Mouse (Mus musculus) cerebellum, adult 18-20 months (tissue): ENCODE results near the gene Plgrkt.

Experiments used
- DNase-seq, 2 experiments: peaks; one replicate each; pipeline ENCODE4 v3.0.0; 2021

Plgrkt gene

DNA sequence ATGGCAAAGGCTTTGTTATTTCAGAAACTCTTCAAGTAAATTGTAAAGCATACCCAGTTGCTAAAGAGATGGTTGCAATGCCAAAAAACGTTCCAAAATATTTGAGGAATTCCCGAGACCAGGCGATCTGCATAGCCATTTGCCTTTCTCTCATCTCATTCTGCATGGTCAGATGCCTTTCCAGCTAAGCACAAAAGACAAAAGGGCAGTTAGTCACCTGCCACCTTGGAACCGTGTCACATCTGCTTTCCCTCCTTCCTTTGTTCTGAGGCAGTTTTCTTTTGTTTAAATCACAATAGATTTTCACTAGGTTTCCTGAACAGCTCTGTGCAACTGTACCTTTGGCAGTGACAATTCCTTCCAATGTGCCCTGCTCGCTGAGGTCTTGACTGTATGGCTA, 16.2 kb downstream of the Plgrkt start:
- DNase-seq, result no peak

- DNase-seq, result no peak
Measured at GRCm38 (mm10) chr19:29345636-29346035, 21.6 kb downstream of the Plgrkt start.

DNA sequence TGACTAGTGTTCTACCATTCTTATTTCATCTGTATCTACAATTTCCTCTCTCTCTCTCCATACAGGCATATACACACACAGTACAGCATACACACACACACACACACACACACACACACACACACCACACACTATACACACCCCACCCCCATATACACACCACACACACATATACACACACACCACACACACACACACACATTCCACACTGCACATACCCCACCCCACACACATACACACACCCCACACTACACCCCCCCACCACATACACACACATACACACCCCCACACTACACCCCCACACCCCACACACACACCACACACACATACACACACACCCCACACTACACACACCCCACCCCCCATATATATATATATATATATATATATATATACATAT, 22.3 kb downstream of the Plgrkt start:
- no peak for DNase-seq

DNA sequence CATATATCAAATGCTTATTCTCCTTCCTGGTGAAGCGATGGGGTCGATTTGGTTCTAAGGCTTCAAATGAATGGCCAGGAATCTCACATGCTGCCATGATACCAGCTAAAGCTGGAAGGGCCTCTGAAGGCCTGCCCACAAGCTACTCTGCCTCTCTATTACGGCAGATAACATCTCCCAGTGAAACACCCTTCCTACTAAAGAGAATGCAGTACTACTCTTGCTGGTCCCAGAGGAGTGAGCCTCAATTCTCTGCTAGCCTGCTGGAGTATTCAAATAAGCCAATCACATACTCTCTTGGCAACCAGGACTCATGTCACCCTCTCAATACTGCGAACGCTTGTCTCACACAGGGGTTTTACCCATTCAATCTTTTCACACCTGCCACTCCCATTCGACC, 24.9 kb downstream of the Plgrkt start:
- no peak for DNase-seq

DNA sequence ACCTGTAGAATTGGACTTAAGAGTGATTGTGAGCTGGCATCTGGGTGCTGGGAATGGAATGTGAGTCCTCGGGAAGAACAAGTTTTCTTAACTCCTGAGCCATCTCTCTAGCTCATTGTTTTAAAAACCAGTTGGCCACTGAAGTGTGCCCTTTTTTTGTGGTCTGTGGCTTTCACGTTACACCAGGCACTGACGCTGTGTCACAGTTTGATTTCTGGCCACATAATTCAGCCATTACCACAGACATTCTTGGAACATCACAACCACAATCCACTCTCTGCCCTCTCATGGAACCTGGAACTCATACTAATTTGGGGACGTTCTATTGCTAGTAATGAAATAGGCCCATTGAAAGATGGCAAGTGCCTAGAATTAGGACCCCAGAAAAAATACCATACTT, 26.2 kb downstream of the Plgrkt start:
- no peak for DNase-seq

GRCm38 (mm10) chr19:29336624-29337023, 30.6 kb downstream of the Plgrkt start:
- DNase-seq, result no peak

DNA sequence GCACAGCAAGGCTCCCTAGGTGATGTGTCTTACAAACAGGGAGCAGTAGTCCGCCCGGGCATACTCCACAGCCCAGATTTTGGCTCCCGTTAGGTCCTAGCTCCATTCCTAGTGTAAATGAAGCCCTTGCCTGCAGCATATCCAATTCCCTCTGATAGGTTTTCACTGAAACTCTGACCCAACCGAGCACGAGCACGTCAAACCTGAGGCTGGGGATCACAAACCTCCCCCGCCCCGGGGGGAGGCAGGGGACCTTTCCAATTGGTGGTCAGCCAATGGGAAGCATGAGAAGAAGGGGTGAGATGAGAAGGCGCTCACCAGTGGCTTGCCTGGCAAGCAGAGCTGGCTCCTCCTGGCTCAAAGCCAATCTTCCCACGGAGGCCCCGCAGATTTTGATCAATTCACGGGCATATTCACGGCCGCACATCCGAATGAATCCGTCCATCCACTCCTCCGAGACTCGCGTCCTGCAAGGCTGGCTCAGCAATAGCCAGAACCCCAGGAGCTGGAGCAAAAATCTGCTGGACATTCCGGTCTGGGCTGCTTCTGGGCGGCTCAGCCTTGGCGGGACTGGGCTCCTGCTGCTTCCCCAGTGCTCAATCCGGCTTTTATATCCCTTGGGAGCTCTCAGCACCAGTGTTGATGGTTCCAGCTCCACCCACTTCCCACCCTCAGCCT, 33.0 kb downstream of the Plgrkt start, which contains the start of gene Rln1:
Gene Rln1 (minus strand): TSS at position 603 of the 678 bp plus-strand sequence.
- DNase-seq, result peak; percentile 15 to 49

DNA sequence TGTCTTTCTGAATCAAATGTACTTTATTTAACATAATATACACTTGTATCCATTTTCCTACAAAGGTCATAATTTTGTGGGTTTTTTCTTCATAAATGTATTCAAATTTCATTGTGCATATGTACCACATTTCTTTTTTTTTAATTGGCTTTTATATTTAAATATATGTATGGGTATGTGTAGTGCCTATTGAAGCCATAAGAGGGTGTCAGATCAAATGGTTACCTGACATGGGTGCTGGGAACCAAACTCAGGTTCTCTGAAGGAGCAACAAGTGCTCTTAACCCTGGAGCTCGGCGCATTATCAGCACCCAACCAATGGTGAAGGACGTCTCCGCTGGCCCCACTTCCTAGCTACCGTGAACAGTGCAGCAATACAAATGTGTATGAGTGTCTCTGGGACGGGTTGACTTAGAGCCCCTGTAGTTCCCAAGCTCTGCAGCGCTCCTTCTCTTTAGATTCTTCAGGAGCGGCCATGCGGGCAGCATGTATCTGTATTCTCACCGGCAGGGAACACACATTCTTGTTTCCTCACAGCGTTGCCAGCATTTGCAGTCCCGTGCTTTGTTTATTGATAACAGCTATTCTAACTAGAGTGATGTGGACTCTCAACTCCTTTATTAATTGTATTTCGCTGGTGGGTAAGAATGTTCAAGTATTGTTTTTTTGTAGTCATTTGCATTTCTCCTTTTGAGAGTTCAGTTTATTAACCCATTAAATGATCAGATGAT, 40.2 kb downstream of the Plgrkt start:
- DNase-seq, result no peak

- DNase-seq, result no peak
Measured at GRCm38 (mm10) chr19:29326396-29326795, 40.8 kb downstream of the Plgrkt start.

- DNase-seq, result no peak
Measured at GRCm38 (mm10) chr19:29325852-29326180, 41.4 kb downstream of the Plgrkt start.

- DNase-seq, result peak; percentile 25 to 37
Measured at GRCm38 (mm10) chr19:29325053-29325851, 41.9 kb downstream of the Plgrkt start, which contains the start of gene Insl6. TSS of gene Insl6 (minus strand) at chr19:29325356.

GRCm38 (mm10) chr19:29323416-29324049, 43.7 kb downstream of the Plgrkt start:
- DNase-seq, result no peak

GRCm38 (mm10) chr19:29312661-29313060, 54.5 kb downstream of the Plgrkt start:
- no peak for DNase-seq

DNA sequence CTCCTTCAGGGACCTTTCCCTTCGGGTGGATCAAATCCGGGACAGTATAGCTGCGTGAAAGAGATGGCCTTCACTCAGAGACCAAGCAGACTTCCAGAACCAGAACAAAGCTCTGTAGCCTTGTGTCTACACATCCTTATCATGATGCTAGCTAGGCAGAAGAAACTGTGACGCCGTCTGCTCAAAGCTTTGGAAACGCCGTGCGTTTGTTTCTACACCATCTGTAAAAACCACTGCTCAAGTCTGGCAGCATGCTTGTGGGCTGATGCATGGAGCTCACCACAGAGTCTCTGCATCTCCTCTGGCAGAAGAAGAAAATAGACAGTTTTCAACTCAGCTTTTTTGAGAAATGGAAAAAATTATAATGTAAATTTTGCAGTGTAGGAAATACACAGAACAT, 55.4 kb downstream of the Plgrkt start:
- DNase-seq, result no peak

DNA sequence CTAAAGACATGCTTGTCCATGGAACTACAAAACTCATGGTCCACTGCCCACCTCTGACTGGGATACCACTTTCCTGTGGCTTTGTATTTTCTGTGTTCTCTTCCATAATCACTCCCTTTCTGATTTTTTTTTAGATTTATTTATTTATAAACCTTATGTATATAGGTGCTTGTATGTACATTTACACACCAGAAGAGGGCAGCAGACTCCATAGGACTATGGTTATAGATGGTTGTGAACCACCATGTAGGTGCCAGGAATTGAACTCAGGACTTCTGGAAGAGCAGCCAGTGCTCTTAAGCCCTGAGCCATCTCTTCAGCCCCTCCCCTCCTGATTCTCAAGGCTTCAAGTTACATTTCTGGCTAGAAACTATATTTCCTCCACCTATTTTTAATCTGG, 58.4 kb downstream of the Plgrkt start:
- no peak for DNase-seq

- no peak for DNase-seq
Measured at GRCm38 (mm10) chr19:29302119-29302518, 65.1 kb downstream of the Plgrkt start.

- DNase-seq, result no peak
Measured at GRCm38 (mm10) chr19:29300919-29301318, 66.3 kb downstream of the Plgrkt start.
